Mouse (Mus musculus) embryo, embryonic 10 days (tissue): Measurements from ENCODE around the gene Slc7a15.

Experiments
- DNase-seq: peaks from one replicate; pipeline ENCODE4 v3.0.0-alpha.2; 2015; ENCODE audit warnings: low spot score

Gene Slc7a15

DNA sequence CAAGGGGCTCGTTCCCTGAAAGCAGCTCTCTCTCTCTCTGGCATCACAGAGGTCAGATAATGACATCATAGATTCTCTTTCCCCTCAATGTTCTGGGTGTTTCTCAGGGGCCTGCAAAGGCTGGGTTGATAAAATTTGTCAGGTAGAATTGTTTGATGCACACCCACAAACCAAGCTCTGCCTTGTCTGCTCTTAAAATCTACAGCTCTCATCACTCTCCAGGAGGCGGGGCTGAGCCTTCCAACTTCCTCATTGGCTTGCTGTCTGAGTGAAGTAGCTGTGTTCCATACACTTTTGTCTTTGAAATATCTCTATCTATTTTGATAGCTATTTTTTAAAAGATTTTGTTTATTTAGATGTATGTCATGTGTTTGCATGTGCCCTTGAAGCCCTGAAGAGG lies 116.7 kb downstream of the Slc7a15 start:
- DNase-seq: no peak
